ENCODE assay signal across 9 mouse cellular contexts in genomic region chr10:80696502-80697392, GRCm38 (mm10). TPM values are rescaled to one million over a fixed set of nuclear protein-coding genes. Genes with fewer than 3 reads are reported as not detected.
A peak's percentile ranks its signal among the peaks of the same experiment; 100 is the strongest.
DNase-seq lines count a peak whose midpoint lies in the region; ATAC-seq and TF ChIP-seq lines count a peak whose summit lies in the region.
"Had no signal": no experiment of that assay in that cellular context is flagged by ENCODE, and none has a peak within 500 bp of the region (broad histone marks: within the 10 kb centered on the region; RNA-seq: fewer than 3 reads in every experiment).

No protein-coding gene starts in this region.

- no peak for ATAC-seq in monocyte, adult 5-6 weeks (replicated peaks; ENCODE audit: insufficient number of reproducible peaks, low FRiP score, low TSS enrichment, poor library complexity, severe bottlenecking)
- no peak for ATAC-seq in forebrain, embryonic 12.5 days (ENCODE audit: low FRiP score)

- no peak for TF ChIP-seq CTCF in heart, adult 2 months (IDR thresholded peaks at IDR 0.05)
- TF ChIP-seq CTCF in liver, adult 2 months (IDR thresholded peaks at IDR 0.05; ENCODE audit: low read depth, low read length), result no peak
- no peak for TF ChIP-seq CTCF in bone marrow, adult 2 months (IDR thresholded peaks at IDR 0.05; ENCODE audit: control insufficient read depth, insufficient read depth, low read length)

- H3K9me3 ChIP-seq in forebrain, embryonic 12.5 days, result no peaks in the 10 kb centered on the region

- H3K9ac ChIP-seq in heart, adult 2 months (ENCODE audit: low read depth, low read length), result no peak overlapping the region
- no peak overlapping the region for H3K9ac ChIP-seq in liver, adult 2 months (ENCODE audit: low read depth, low read length)
- no peak overlapping the region for H3K9ac ChIP-seq in forebrain, embryonic 12.5 days

- no peak for TF ChIP-seq EP300 in heart, adult 2 months (IDR thresholded peaks at IDR 0.05; ENCODE audit: insufficient read depth, low read depth, low read length)

- H3K27me3 ChIP-seq in heart, adult 2 months (ENCODE audit: control insufficient read depth, insufficient read depth, low read length), result no peaks in the 10 kb centered on the region
- H3K27me3 ChIP-seq in liver, adult 2 months (ENCODE audit: control insufficient read depth, insufficient read depth, low read length), result no peaks in the 10 kb centered on the region
- H3K27me3 ChIP-seq in forebrain, embryonic 12.5 days, result no peaks in the 10 kb centered on the region

- intact Hi-C loops in heart, adult 2 months (cut with DNase I), result no loop called here

- TF ChIP-seq POLR2A in heart, adult 2 months (IDR thresholded peaks at IDR 0.05; ENCODE audit: insufficient read depth, low read depth, low read length), result no peak
- no peak for TF ChIP-seq POLR2A in liver, adult 2 months (IDR thresholded peaks at IDR 0.05; ENCODE audit: extremely low read depth, insufficient read depth, low read length)
- 0 out of 2 replicates have a peak, but pooled peaks have one; percentile 37 for TF ChIP-seq POLR2A in bone marrow, adult 2 months (IDR thresholded peaks at IDR 0.05; ENCODE audit: borderline replicate concordance, control insufficient read depth, low read depth, low read length)

- H3K36me3 ChIP-seq in heart, adult 2 months (ENCODE audit: control insufficient read depth, insufficient read depth, low read length), result no peaks in the 10 kb centered on the region; the same call in 1 of the 2 replicates
- H3K36me3 ChIP-seq in liver, adult 2 months (ENCODE audit: control insufficient read depth, insufficient read depth, low read length), result no peaks in the 10 kb centered on the region
- no peaks in the 10 kb centered on the region for H3K36me3 ChIP-seq in macrophage (ENCODE audit: inconsistent target)
- peaks cover 26% of the 10 kb centered on the region for H3K36me3 ChIP-seq in forebrain, embryonic 12.5 days (replicated peaks)

- H3K4me2 ChIP-seq in forebrain, embryonic 12.5 days, result no peak overlapping the region

- H3K27ac ChIP-seq in heart, adult 2 months, result peak overlapping the region; percentile 75
- H3K27ac ChIP-seq in liver, adult 2 months (replicated peaks; ENCODE audit: insufficient read depth, low read depth, low read length), result peak overlapping the region; percentile 17
- H3K27ac ChIP-seq in bone marrow, adult 2 months (ENCODE audit: control insufficient read depth, insufficient read depth, low read depth, low read length, poor library complexity), result peak overlapping the region; percentile 93
- H3K27ac ChIP-seq in macrophage, result peak overlapping the region; percentile 98
- no peak overlapping the region for H3K27ac ChIP-seq in forebrain, embryonic 12.5 days

- no peak overlapping the region for H3K4me3 ChIP-seq in heart, adult 2 months
- no peak overlapping the region for H3K4me3 ChIP-seq in liver, adult 2 months (ENCODE audit: insufficient read depth, low read depth, low read length)
- peak overlapping the region; percentile 0 for H3K4me3 ChIP-seq in bone marrow, adult 2 months (replicated peaks; ENCODE audit: control insufficient read depth, low read depth, low read length)
- no peak overlapping the region for H3K4me3 ChIP-seq in macrophage (ENCODE audit: inconsistent target)
- no peak overlapping the region for H3K4me3 ChIP-seq in forebrain, embryonic 12.5 days (replicated peaks)

- no peaks in the 10 kb centered on the region for H3K79me2 ChIP-seq in heart, adult 2 months (replicated peaks; ENCODE audit: control insufficient read depth, insufficient read depth, low read length)
- peaks cover 3% of the 10 kb centered on the region; the same call in 1 of the 2 replicates for H3K79me2 ChIP-seq in liver, adult 2 months (ENCODE audit: control insufficient read depth, insufficient read depth, low read length)
- H3K79me2 ChIP-seq in macrophage (ENCODE audit: inconsistent target), result peaks cover 74% of the 10 kb centered on the region

- DNase-seq in heart, adult 2 months, result no peak
- no peak for DNase-seq in heart, adult 8-10 months (ENCODE audit: low spot score)
- no peak for DNase-seq in liver, adult 2 months (ENCODE audit: extremely low read depth, low read depth, low spot score)
- no peak for DNase-seq in liver
- DNase-seq: adrenal gland, postnatal 36 days had no signal

- H3K4me1 ChIP-seq in heart, adult 2 months (ENCODE audit: control insufficient read depth, insufficient read depth, low read length), result peaks cover 9% of the 10 kb centered on the region
- no peaks in the 10 kb centered on the region for H3K4me1 ChIP-seq in liver, adult 2 months (ENCODE audit: control insufficient read depth, insufficient read depth, low read length)
- peaks cover 35% of the 10 kb centered on the region for H3K4me1 ChIP-seq in bone marrow, adult 2 months (ENCODE audit: control insufficient read depth, insufficient read depth, low read length)
- peaks cover 23% of the 10 kb centered on the region for H3K4me1 ChIP-seq in forebrain, embryonic 12.5 days

- WGBS in heart, adult 2 months, result 63% methylated on average over 12 of the region's 12 CpGs
- 64% methylated on average over 12 of the region's 12 CpGs for WGBS in liver, adult 2 months
- WGBS in bone marrow, adult 2 months, result 25% methylated on average over 12 of the region's 12 CpGs
- 23% methylated on average over 8 of the region's 12 CpGs for WGBS in macrophage (ENCODE audit: missing documents)
- 75% methylated on average over 12 of the region's 12 CpGs for WGBS in forebrain, embryonic 12.5 days

RNA-seq across cellular contexts. Expression of gene Mob3a, which starts 5.0 kb away (rescaled TPM):
- total RNA-seq in heart, adult 2 months (2021), result 1 to 10 TPM; 7.4 to 7.6 TPM
- polyA plus RNA-seq in heart, adult 2 months (2012; rRNA removed), result 11.7 and 13.6 TPM in 2 replicates
- total RNA-seq in heart, adult 8-10 months (2022), result 1 to 10 TPM; 3.8 to 6.0 (median 5.4) TPM
- 3.5 and 5.2 TPM in 2 replicates for total RNA-seq in liver, adult 2 months (2014; rRNA removed)
- 6.1 TPM in 2 replicates for polyA plus RNA-seq in liver, adult 2 months (2012; rRNA removed)
- 16.3 and 45.8 TPM in 2 replicates for polyA plus RNA-seq in bone marrow, adult 2 months (2011; ENCODE audit: insufficient read depth, insufficient read length, low replicate concordance, missing spikeins)
- 10 to 100 TPM; 24.0 to 85.6 (median 50.0) TPM for total RNA-seq in macrophage (2018; cell fraction: chromatin; rRNA removed)
- total RNA-seq in macrophage (2018; cell fraction: cytosol; rRNA removed), result 10 to 100 TPM; 42.5 to 58.5 (median 53.2) TPM
- total RNA-seq in macrophage (2018; cell fraction: nucleus; rRNA removed), result 10 to 100 TPM; 29.7 to 68.5 (median 43.5) TPM
- 34.5 to 48.6 TPM (median 44.2 TPM) in 3 replicates for polyA plus RNA-seq in macrophage (2018)
- 57.4 to 129 TPM (median 87.2 TPM) in 3 replicates for total RNA-seq in monocyte, adult 5-6 weeks (2017)
- 52.4 and 54.1 TPM in 2 replicates for polyA plus RNA-seq in forebrain, embryonic 12.5 days (2016; fragmentation: Nextera tagmentation; extraction: Ambion mirVana)

RNA-seq across cellular contexts. Expression of gene Izumo4, which starts 5.2 kb away (rescaled TPM):
- total RNA-seq in heart, adult 2 months (2021), result 1 to 10 TPM; 3.4 to 3.8 TPM
- 13.3 and 15.6 TPM in 2 replicates for polyA plus RNA-seq in heart, adult 2 months (2012; rRNA removed)
- 1 to 10 TPM; 2.2 to 5.3 (median 3.6) TPM for total RNA-seq in heart, adult 8-10 months (2022)
- 17.2 and 18.3 TPM in 2 replicates for total RNA-seq in liver, adult 2 months (2014; rRNA removed)
- polyA plus RNA-seq in liver, adult 2 months (2012; rRNA removed), result 42.5 and 49.7 TPM in 2 replicates
- polyA plus RNA-seq in bone marrow, adult 2 months (2011; ENCODE audit: insufficient read depth, insufficient read length, low replicate concordance, missing spikeins), result 22.9 and 33.3 TPM in 2 replicates
- total RNA-seq in macrophage (2018; cell fraction: chromatin; rRNA removed), result 10 to 100 TPM in 24 of 26 experiments, 1 to 10 TPM in 2; 6.5 to 49.9 (median 24.1) TPM
- 1 to 10 TPM; 1.4 to 4.2 (median 2.3) TPM for total RNA-seq in macrophage (2018; cell fraction: cytosol; rRNA removed)
- total RNA-seq in macrophage (2018; cell fraction: nucleus; rRNA removed), result 10 to 100 TPM in 15 of 26 experiments, 1 to 10 TPM in 11; 3.1 to 26.8 (median 11.3) TPM
- polyA plus RNA-seq in macrophage (2018), result 1.9 to 5.5 TPM (median 2.3 TPM) in 3 replicates
- 10.6 to 17.9 TPM (median 17.1 TPM) in 3 replicates for total RNA-seq in monocyte, adult 5-6 weeks (2017)
- 20.6 and 21.6 TPM in 2 replicates for polyA plus RNA-seq in forebrain, embryonic 12.5 days (2016; fragmentation: Nextera tagmentation; extraction: Ambion mirVana)

RNA-seq across cellular contexts. Expression of gene Mknk2, which starts 18.8 kb away (rescaled TPM):
- total RNA-seq in heart, adult 2 months (2021), result 100 to 1,000 TPM; 176 to 229 TPM
- 199 and 208 TPM in 2 replicates for polyA plus RNA-seq in heart, adult 2 months (2012; rRNA removed)
- 100 to 1,000 TPM; 197 to 243 (median 216) TPM for total RNA-seq in heart, adult 8-10 months (2022)
- total RNA-seq in liver, adult 2 months (2014; rRNA removed), result 88.6 and 119 TPM in 2 replicates
- polyA plus RNA-seq in liver, adult 2 months (2012; rRNA removed), result 87.0 and 116 TPM in 2 replicates
- polyA plus RNA-seq in bone marrow, adult 2 months (2011; ENCODE audit: insufficient read depth, insufficient read length, low replicate concordance, missing spikeins), result 70.5 and 89.6 TPM in 2 replicates
- 100 to 1,000 TPM in 1 of 26 experiments, 10 to 100 TPM in 22, 1 to 10 TPM in 3; 7.0 to 106 (median 37.3) TPM for total RNA-seq in macrophage (2018; cell fraction: chromatin; rRNA removed)
- total RNA-seq in macrophage (2018; cell fraction: cytosol; rRNA removed), result 100 to 1,000 TPM in 18 of 26 experiments, 10 to 100 TPM in 8; 59.8 to 198 (median 116) TPM
- total RNA-seq in macrophage (2018; cell fraction: nucleus; rRNA removed), result 100 to 1,000 TPM in 2 of 26 experiments, 10 to 100 TPM in 24; 19.5 to 123 (median 68.6) TPM
- 75.7 to 134 TPM (median 82.8 TPM) in 3 replicates for polyA plus RNA-seq in macrophage (2018)
- total RNA-seq in monocyte, adult 5-6 weeks (2017), result 56.7 to 115 TPM (median 94.0 TPM) in 3 replicates
- 74.4 and 75.4 TPM in 2 replicates for polyA plus RNA-seq in forebrain, embryonic 12.5 days (2016; fragmentation: Nextera tagmentation; extraction: Ambion mirVana)

RNA-seq across cellular contexts. Expression of gene Btbd2, which starts 39.9 kb away (rescaled TPM):
- 10 to 100 TPM; 43.7 to 44.2 TPM for total RNA-seq in heart, adult 2 months (2021)
- polyA plus RNA-seq in heart, adult 2 months (2012; rRNA removed), result 57.3 and 60.1 TPM in 2 replicates
- 10 to 100 TPM; 44.0 to 52.5 (median 48.5) TPM for total RNA-seq in heart, adult 8-10 months (2022)
- total RNA-seq in liver, adult 2 months (2014; rRNA removed), result 16.2 and 19.7 TPM in 2 replicates
- 36.1 and 36.8 TPM in 2 replicates for polyA plus RNA-seq in liver, adult 2 months (2012; rRNA removed)
- 7.0 and 22.1 TPM in 2 replicates for polyA plus RNA-seq in bone marrow, adult 2 months (2011; ENCODE audit: insufficient read depth, insufficient read length, low replicate concordance, missing spikeins)
- total RNA-seq in macrophage (2018; cell fraction: chromatin; rRNA removed), result 10 to 100 TPM in 15 of 26 experiments, 1 to 10 TPM in 11; 1.8 to 28.3 (median 14.1) TPM
- 10 to 100 TPM; 15.2 to 30.1 (median 24.2) TPM for total RNA-seq in macrophage (2018; cell fraction: cytosol; rRNA removed)
- 10 to 100 TPM in 14 of 26 experiments, 1 to 10 TPM in 12; 4.9 to 21.9 (median 10.8) TPM for total RNA-seq in macrophage (2018; cell fraction: nucleus; rRNA removed)
- 16.9 to 26.0 TPM (median 21.9 TPM) in 3 replicates for polyA plus RNA-seq in macrophage (2018)
- total RNA-seq in monocyte, adult 5-6 weeks (2017), result 14.6 to 23.9 TPM (median 23.1 TPM) in 3 replicates
- polyA plus RNA-seq in forebrain, embryonic 12.5 days (2016; fragmentation: Nextera tagmentation; extraction: Ambion mirVana), result 84.3 and 85.1 TPM in 2 replicates

RNA-seq across cellular contexts. Expression of gene Ap3d1, which starts 45.3 kb away (rescaled TPM):
- total RNA-seq in heart, adult 2 months (2021), result 10 to 100 TPM; 40.2 to 42.6 TPM
- 52.9 and 66.5 TPM in 2 replicates for polyA plus RNA-seq in heart, adult 2 months (2012; rRNA removed)
- total RNA-seq in heart, adult 8-10 months (2022), result 10 to 100 TPM; 41.2 to 44.5 (median 43.4) TPM
- total RNA-seq in liver, adult 2 months (2014; rRNA removed), result 22.3 and 35.2 TPM in 2 replicates
- 38.1 and 49.2 TPM in 2 replicates for polyA plus RNA-seq in liver, adult 2 months (2012; rRNA removed)
- polyA plus RNA-seq in bone marrow, adult 2 months (2011; ENCODE audit: insufficient read depth, insufficient read length, low replicate concordance, missing spikeins), result 35.9 and 68.0 TPM in 2 replicates
- 100 to 1,000 TPM; 215 to 616 (median 362) TPM for total RNA-seq in macrophage (2018; cell fraction: chromatin; rRNA removed)
- total RNA-seq in macrophage (2018; cell fraction: cytosol; rRNA removed), result 100 to 1,000 TPM in 12 of 26 experiments, 10 to 100 TPM in 14; 69.8 to 127 (median 94.9) TPM
- total RNA-seq in macrophage (2018; cell fraction: nucleus; rRNA removed), result 100 to 1,000 TPM; 117 to 321 (median 197) TPM
- polyA plus RNA-seq in macrophage (2018), result 92.5 to 126 TPM (median 111 TPM) in 3 replicates
- 65.5 to 110 TPM (median 103 TPM) in 3 replicates for total RNA-seq in monocyte, adult 5-6 weeks (2017)
- polyA plus RNA-seq in forebrain, embryonic 12.5 days (2016; fragmentation: Nextera tagmentation; extraction: Ambion mirVana), result 87.5 and 89.3 TPM in 2 replicates
